21 mouse cellular contexts compared by ENCODE assay signal in the genomic region with DNA sequence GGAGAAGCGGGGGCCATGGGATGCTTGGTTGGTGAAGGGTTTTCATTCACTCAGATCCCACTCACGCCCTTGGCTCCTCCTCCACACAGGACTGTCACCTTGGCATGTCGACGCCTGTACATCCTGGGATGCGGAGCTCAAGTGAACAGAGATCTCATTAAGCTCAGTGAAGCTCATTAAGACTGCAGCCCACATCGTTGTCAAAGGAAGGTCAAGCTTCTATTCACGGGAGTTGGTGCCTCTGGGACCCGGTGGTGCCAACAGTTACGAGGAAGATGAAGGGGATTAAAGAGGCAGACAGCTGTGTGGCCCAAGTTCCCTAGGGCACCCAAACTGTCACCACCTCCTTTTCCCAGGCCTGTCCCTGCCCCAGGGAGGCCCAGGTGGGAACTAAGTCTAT. TPM values are rescaled to one million over a fixed set of nuclear protein-coding genes. Genes with fewer than 3 reads are reported as not detected.
A peak's percentile ranks its signal among the peaks of the same experiment; 100 is the strongest.
DNase-seq lines count a peak whose midpoint lies in the region; ATAC-seq and TF ChIP-seq lines count a peak whose summit lies in the region.
"Had no signal": no experiment of that assay in that cellular context is flagged by ENCODE, and none has a peak within 500 bp of the region (broad histone marks: within the 10 kb centered on the region; RNA-seq: fewer than 3 reads in every experiment).

No protein-coding gene starts in this region.

- ATAC-seq in hindbrain, embryonic 12.5 days (ENCODE audit: low FRiP score): peak; percentile 33; the same call in 1 of the 2 replicates
- no peak for ATAC-seq in hindbrain, embryonic 14.5 days (ENCODE audit: low FRiP score)
- ATAC-seq in hindbrain, embryonic 13.5 days (ENCODE audit: low FRiP score): no peak; the same call in 1 of the 2 replicates
- ATAC-seq in midbrain, embryonic 13.5 days: peak; percentile 60

- no peak for DNase-seq in hindbrain, embryonic 14.5 days (ENCODE audit: low spot score)
- DNase-seq in brain, embryonic 14.5 days (ENCODE audit: low read depth): peak; percentile 55
- DNase-seq in adrenal gland, postnatal 10 days: no peak
- DNase-seq in right cerebral cortex, adult 2 months (ENCODE audit: low spot score in 2 of 2): no peak
- no peak for DNase-seq in testis, postnatal 14 days (ENCODE audit: low spot score)
- DNase-seq: adrenal gland, adult 8-10 months; cerebellum, adult 9-11 months; gastrocnemius, postnatal 36 days; kidney, adult 11 months; kidney, postnatal 4 days; liver, embryonic 13.5 days; lung, embryonic 14.5 days; lung, postnatal 4 days had no signal

- H3K9me3 ChIP-seq in hindbrain, embryonic 12.5 days (replicated peaks): no peaks in the 10 kb centered on the region
- no peaks in the 10 kb centered on the region for H3K9me3 ChIP-seq in hindbrain, embryonic 14.5 days (ENCODE audit: control insufficient read depth, low read length)
- no peaks in the 10 kb centered on the region for H3K9me3 ChIP-seq in hindbrain, embryonic 13.5 days
- no peaks in the 10 kb centered on the region for H3K9me3 ChIP-seq in midbrain, embryonic 13.5 days
- H3K9me3 ChIP-seq: embryonic facial prominence, embryonic 12.5 days; limb, embryonic 12.5 days; liver, embryonic 13.5 days; stomach, embryonic 15.5 days had no signal

- no peak overlapping the region for H3K4me3 ChIP-seq in hindbrain, embryonic 12.5 days
- no peak overlapping the region for H3K4me3 ChIP-seq in hindbrain, embryonic 14.5 days (replicated peaks; ENCODE audit: low read length)
- no peak overlapping the region for H3K4me3 ChIP-seq in hindbrain, embryonic 13.5 days
- H3K4me3 ChIP-seq in midbrain, embryonic 13.5 days (replicated peaks): no peak overlapping the region
- H3K4me3 ChIP-seq: embryonic facial prominence, embryonic 12.5 days; erythroblast, embryonic 14.5 days; limb, embryonic 12.5 days; liver, embryonic 13.5 days; stomach, embryonic 15.5 days had no signal

- H3K27ac ChIP-seq in hindbrain, embryonic 12.5 days: peak overlapping the region; percentile 45; the same call in 1 of the 2 replicates
- no peak overlapping the region for H3K27ac ChIP-seq in hindbrain, embryonic 14.5 days
- peak overlapping the region; percentile 70 for H3K27ac ChIP-seq in hindbrain, embryonic 13.5 days
- peak overlapping the region; percentile 60 for H3K27ac ChIP-seq in midbrain, embryonic 13.5 days
- H3K27ac ChIP-seq: embryonic facial prominence, embryonic 12.5 days; limb, embryonic 12.5 days; liver, embryonic 13.5 days; stomach, embryonic 15.5 days had no signal

- TF ChIP-seq CTCF in brain, embryonic 14.5 days (IDR thresholded peaks at IDR 0.05; ENCODE audit: borderline replicate concordance, extremely low read depth, insufficient read depth, insufficient read length): no peak

- no peak overlapping the region for H3K9ac ChIP-seq in hindbrain, embryonic 12.5 days
- no peak overlapping the region for H3K9ac ChIP-seq in hindbrain, embryonic 14.5 days
- H3K9ac ChIP-seq in hindbrain, embryonic 13.5 days: 0 out of 2 replicates have a peak overlapping the region, but pooled peaks have one; percentile 10
- no peak overlapping the region; the same call in 1 of the 2 replicates for H3K9ac ChIP-seq in midbrain, embryonic 13.5 days (replicated peaks)
- H3K9ac ChIP-seq: embryonic facial prominence, embryonic 12.5 days; limb, embryonic 12.5 days; liver, embryonic 13.5 days; lung, embryonic 14.5 days; stomach, embryonic 15.5 days had no signal

- WGBS in hindbrain, embryonic 12.5 days: 49% methylated on average over 9 of the region's 9 CpGs
- WGBS in hindbrain, embryonic 14.5 days: 28% methylated on average over 9 of the region's 9 CpGs
- 36% methylated on average over 9 of the region's 9 CpGs for WGBS in hindbrain, embryonic 13.5 days
- 28% methylated on average over 9 of the region's 9 CpGs for WGBS in midbrain, embryonic 13.5 days

- H3K36me3 ChIP-seq in hindbrain, embryonic 12.5 days: peaks cover 24% of the 10 kb centered on the region
- H3K36me3 ChIP-seq in hindbrain, embryonic 14.5 days (replicated peaks; ENCODE audit: control insufficient read depth, insufficient read depth): peaks cover 34% of the 10 kb centered on the region
- H3K36me3 ChIP-seq in hindbrain, embryonic 13.5 days: peaks cover 38% of the 10 kb centered on the region
- H3K36me3 ChIP-seq in midbrain, embryonic 13.5 days: peaks cover 30% of the 10 kb centered on the region
- H3K36me3 ChIP-seq: embryonic facial prominence, embryonic 12.5 days; limb, embryonic 12.5 days; liver, embryonic 13.5 days; stomach, embryonic 15.5 days had no signal

- peaks cover 25% of the 10 kb centered on the region for H3K4me1 ChIP-seq in hindbrain, embryonic 12.5 days
- H3K4me1 ChIP-seq in hindbrain, embryonic 14.5 days (replicated peaks; ENCODE audit: control insufficient read depth, insufficient read depth, low read length): peaks cover 21% of the 10 kb centered on the region
- peaks cover 43% of the 10 kb centered on the region for H3K4me1 ChIP-seq in hindbrain, embryonic 13.5 days (replicated peaks)
- H3K4me1 ChIP-seq in midbrain, embryonic 13.5 days (replicated peaks): peaks cover 46% of the 10 kb centered on the region
- H3K4me1 ChIP-seq: embryonic facial prominence, embryonic 12.5 days; limb, embryonic 12.5 days; liver, embryonic 13.5 days; stomach, embryonic 15.5 days had no signal

- H3K4me2 ChIP-seq in hindbrain, embryonic 12.5 days (replicated peaks): no peak overlapping the region
- H3K4me2 ChIP-seq in hindbrain, embryonic 14.5 days (replicated peaks): no peak overlapping the region
- no peak overlapping the region for H3K4me2 ChIP-seq in hindbrain, embryonic 13.5 days
- H3K4me2 ChIP-seq in midbrain, embryonic 13.5 days (replicated peaks): no peak overlapping the region
- H3K4me2 ChIP-seq: embryonic facial prominence, embryonic 12.5 days; limb, embryonic 12.5 days; liver, embryonic 13.5 days; lung, embryonic 14.5 days; stomach, embryonic 15.5 days had no signal

- no peaks in the 10 kb centered on the region for H3K27me3 ChIP-seq in hindbrain, embryonic 12.5 days
- no peaks in the 10 kb centered on the region for H3K27me3 ChIP-seq in hindbrain, embryonic 14.5 days (ENCODE audit: control insufficient read depth, insufficient read depth, low read length)
- H3K27me3 ChIP-seq in hindbrain, embryonic 13.5 days: 0 out of 2 replicates have a peak, but pooled peaks cover 2% of the 10 kb centered on the region
- H3K27me3 ChIP-seq in midbrain, embryonic 13.5 days: peaks cover 2% of the 10 kb centered on the region; the same call in 1 of the 2 replicates
- H3K27me3 ChIP-seq: embryonic facial prominence, embryonic 12.5 days; liver, embryonic 13.5 days; stomach, embryonic 15.5 days had no signal

- no peak for TF ChIP-seq POLR2A in brain, embryonic 14.5 days (IDR thresholded peaks at IDR 0.05; ENCODE audit: borderline replicate concordance, extremely low read depth, insufficient read depth, insufficient read length, poor library complexity, severe bottlenecking)

RNA-seq across cellular contexts. Expression of gene Disp3, which starts 49.5 kb away (rescaled TPM):
- polyA plus RNA-seq in hindbrain, embryonic 12.5 days (2016; fragmentation: Nextera tagmentation; extraction: Ambion mirVana): 13.2 and 14.7 TPM in 2 replicates
- 16.6 and 16.9 TPM in 2 replicates for polyA plus RNA-seq in hindbrain, embryonic 14.5 days (2014; fragmentation: Nextera tagmentation; extraction: Ambion mirVana)
- polyA plus RNA-seq in brain, embryonic 14.5 days (2012; rRNA removed): 25.2 and 28.4 TPM in 2 replicates
- polyA plus RNA-seq in hindbrain, embryonic 13.5 days (2015; fragmentation: Nextera tagmentation; extraction: Ambion mirVana): 14.8 and 15.4 TPM in 2 replicates
- 11.1 and 12.0 TPM in 2 replicates for polyA plus RNA-seq in midbrain, embryonic 13.5 days (2015; fragmentation: Nextera tagmentation; extraction: Ambion mirVana)
- total RNA-seq in adrenal gland, postnatal 10 days (2021): 1 to 10 TPM in 1 of 2 experiments, under 1 TPM in 1; 0.79 to 1.2 TPM
- polyA plus RNA-seq: erythroblast, embryonic 14.5 days; thymus, postnatal 0 days had no signal

Comparison
In these comparisons a context has a peak if more than half of its experiments do, and no peak if none do; other contexts are left out.
1. ATAC-seq: peak in hindbrain, embryonic 12.5 days (single experiment) and midbrain, embryonic 13.5 days (single experiment); none in hindbrain, embryonic 14.5 days (single experiment) and hindbrain, embryonic 13.5 days (single experiment).